Mouse (Mus musculus) C2C12 (cell line): Measurements from ENCODE around the gene Dync1li2.

Experiments used
- CEBPB ChIP-seq: IDR thresholded peaks from one replicate; pipeline ENCODE4 v1.6.1; 2011; ENCODE audit warnings: low read depth, mild to moderate bottlenecking, control low read depth, moderate library complexity
- CTCF ChIP-seq: IDR thresholded peaks from one replicate; pipeline ENCODE4 v1.5.1; 2011; ENCODE audit not compliant: control insufficient read depth, insufficient read depth, insufficient read length
- FOSL1 ChIP-seq: IDR thresholded peaks from one replicate; pipeline ENCODE4 v1.8.0; 2011; ENCODE audit warnings: mild to moderate bottlenecking, low read length; ENCODE audit not compliant: poor library complexity, insufficient read depth, severe bottlenecking
- MAX ChIP-seq: IDR thresholded peaks from one replicate; pipeline ENCODE4 v1.6.1; 2011; ENCODE audit warnings: mild to moderate bottlenecking, control low read depth
- MYOD1 ChIP-seq: IDR thresholded peaks from one replicate; pipeline ENCODE4 v1.6.1; 2011; ENCODE audit warnings: low read depth; ENCODE audit not compliant: control insufficient read depth, insufficient read length
- MYOG ChIP-seq: IDR thresholded peaks from one replicate; pipeline ENCODE4 v1.6.1; 2011; ENCODE audit not compliant: control insufficient read depth, insufficient read length; ENCODE audit errors: extremely low read depth
- USF1 ChIP-seq: IDR thresholded peaks from one replicate; pipeline ENCODE4 v1.6.1; 2011; ENCODE audit warnings: low read depth, mild to moderate bottlenecking, control low read depth, moderate library complexity

GRCm38 (mm10) chr8:104434275-104434674 lies 8.6 kb downstream of the Dync1li2 start:
- TF ChIP-seq CTCF: peak; percentile 8
- TF ChIP-seq CEBPB: no peak
- TF ChIP-seq MAX: no peak
- no peak for TF ChIP-seq USF1
- no peak for TF ChIP-seq MYOD1
- no peak for TF ChIP-seq MYOG
- no peak for TF ChIP-seq FOSL1
